ENCODE assay signal across 8 mouse cellular contexts in the genomic region with DNA sequence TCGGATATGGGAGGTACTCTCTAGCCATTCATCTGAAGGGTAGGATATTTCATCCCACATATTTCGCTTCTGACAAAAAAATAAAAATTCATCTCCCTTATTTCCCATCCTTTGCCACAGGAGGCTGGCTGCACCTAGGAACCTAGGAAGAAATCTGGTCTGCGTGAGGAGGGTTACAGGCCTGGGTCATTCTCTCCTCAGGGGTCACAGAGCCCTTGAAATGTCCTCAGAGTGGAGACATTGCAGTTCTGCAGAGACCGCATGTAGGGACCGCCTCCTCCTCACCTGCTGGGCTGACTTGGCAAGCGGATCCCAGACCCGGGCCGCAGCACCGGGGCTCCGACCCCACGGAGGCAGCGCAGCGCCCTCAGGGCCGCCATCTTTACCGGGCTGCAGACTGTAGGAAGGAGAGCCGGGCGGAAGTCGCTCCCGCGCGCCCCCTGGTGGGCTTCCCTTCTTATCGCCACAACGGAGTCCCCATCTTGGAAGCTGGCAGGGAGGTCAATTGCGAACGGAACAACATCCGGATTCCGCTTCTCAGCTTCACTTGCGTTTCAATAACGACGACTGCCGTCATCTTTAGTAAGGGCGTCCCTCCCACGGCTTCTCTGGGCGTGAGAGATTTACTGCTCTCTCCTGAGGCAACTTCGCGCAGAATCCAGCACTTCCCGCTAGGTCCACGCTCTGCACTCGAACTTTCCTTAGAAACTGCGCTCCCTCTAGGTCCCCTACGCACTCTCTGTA. TPM values are rescaled to one million over a fixed set of nuclear protein-coding genes. Genes with fewer than 3 reads are reported as not detected.
DNase-seq lines count a peak whose midpoint lies in the region; ATAC-seq and TF ChIP-seq lines count a peak whose summit lies in the region.

No protein-coding gene starts in this region.

- H3K4me1 ChIP-seq in hindbrain, embryonic 10.5 days (replicated peaks) = peaks cover 60% of the 10 kb centered on the region
- H3K4me1 ChIP-seq in lung, postnatal 0 days (ENCODE audit: insufficient read depth, low read depth, low read length) = peaks cover 20% of the 10 kb centered on the region; the same call in 1 of the 2 replicates

- peak; percentile 91 for TF ChIP-seq CTCF in lung, postnatal 0 days (IDR thresholded peaks at IDR 0.05)

- H3K27me3 ChIP-seq in hindbrain, embryonic 10.5 days (ENCODE audit: insufficient read depth, poor library complexity, severe bottlenecking) = no peaks in the 10 kb centered on the region
- H3K27me3 ChIP-seq in lung, postnatal 0 days (replicated peaks; ENCODE audit: insufficient read depth, low read length) = no peaks in the 10 kb centered on the region

- H3K4me3 ChIP-seq in hindbrain, embryonic 10.5 days = peak overlapping the region; percentile 71
- H3K4me3 ChIP-seq in lung, postnatal 0 days (ENCODE audit: low read depth, low read length) = peak overlapping the region; percentile 71

- peak overlapping the region; percentile 96 for H3K27ac ChIP-seq in hindbrain, embryonic 10.5 days
- peak overlapping the region; percentile 94 for H3K27ac ChIP-seq in lung, postnatal 0 days (ENCODE audit: low read length)

- peaks cover 36% of the 10 kb centered on the region for H3K36me3 ChIP-seq in hindbrain, embryonic 10.5 days
- H3K36me3 ChIP-seq in lung, postnatal 0 days (ENCODE audit: insufficient read depth, low read length) = no peaks in the 10 kb centered on the region

- WGBS in hindbrain, embryonic 10.5 days = under 1% methylated on average over 41 of the region's 41 CpGs
- under 1% methylated on average over 40 of the region's 41 CpGs for WGBS in lung, postnatal 0 days

- peak overlapping the region; percentile 70 for H3K4me2 ChIP-seq in lung, postnatal 0 days (replicated peaks; ENCODE audit: low read depth, low read length)

- TF ChIP-seq EP300 in lung, postnatal 0 days (IDR thresholded peaks at IDR 0.05) = peak; percentile 77

- DNase-seq in MN1 (ENCODE audit: low spot score) = peak; percentile 99
- peak; percentile 98 for DNase-seq in cerebellum, adult 9-10 months
- DNase-seq in hindbrain, embryonic 10.5 days (ENCODE audit: low spot score) = peak; percentile 98
- DNase-seq in layer of hippocampus, adult 9-11 months = peak; percentile 98
- DNase-seq in lung, postnatal 0 days (ENCODE audit: low spot score) = peak; percentile 99
- peak; percentile 96 for DNase-seq in ovary, postnatal 14 days (ENCODE audit: low spot score)
- DNase-seq in thymus, postnatal 14 days = peak; percentile 98

- H3K9ac ChIP-seq in lung, postnatal 0 days (replicated peaks; ENCODE audit: low read depth) = peak overlapping the region; percentile 83

- ATAC-seq in frontal cortex, adult (ENCODE audit: low TSS enrichment) = peak; percentile 89
- peak; percentile 93 for ATAC-seq in lung, postnatal 0 days

- H3K9me3 ChIP-seq in hindbrain, embryonic 10.5 days = no peaks in the 10 kb centered on the region
- H3K9me3 ChIP-seq in lung, postnatal 0 days (ENCODE audit: low read length) = no peaks in the 10 kb centered on the region

RNA-seq across cellular contexts. Expression of a gene that starts 3.3 kb away (rescaled TPM):
- 10.4 and 13.0 TPM in 2 replicates for polyA plus RNA-seq in hindbrain, embryonic 10.5 days (2016; fragmentation: Nextera tagmentation; extraction: Ambion mirVana)
- 2.7 and 3.3 TPM in 2 replicates for polyA plus RNA-seq in lung, postnatal 0 days (2015; fragmentation: Nextera tagmentation; extraction: Ambion mirVana)

RNA-seq across cellular contexts. Expression of a gene that starts 4.3 kb away (rescaled TPM):
- 250 and 275 TPM in 2 replicates for polyA plus RNA-seq in hindbrain, embryonic 10.5 days (2016; fragmentation: Nextera tagmentation; extraction: Ambion mirVana)
- 172 and 188 TPM in 2 replicates for polyA plus RNA-seq in lung, postnatal 0 days (2015; fragmentation: Nextera tagmentation; extraction: Ambion mirVana)

RNA-seq across cellular contexts. Expression of a gene that starts 12.7 kb away (rescaled TPM):
- 16.3 and 22.8 TPM in 2 replicates for polyA plus RNA-seq in hindbrain, embryonic 10.5 days (2016; fragmentation: Nextera tagmentation; extraction: Ambion mirVana)
- 121 and 130 TPM in 2 replicates for polyA plus RNA-seq in lung, postnatal 0 days (2015; fragmentation: Nextera tagmentation; extraction: Ambion mirVana)

RNA-seq across cellular contexts. Expression of a gene that starts 22.0 kb away (rescaled TPM):
- polyA plus RNA-seq in hindbrain, embryonic 10.5 days (2016; fragmentation: Nextera tagmentation; extraction: Ambion mirVana) = 3.4 and 4.7 TPM in 2 replicates
- 2.3 and 5.5 TPM in 2 replicates for polyA plus RNA-seq in lung, postnatal 0 days (2015; fragmentation: Nextera tagmentation; extraction: Ambion mirVana)

RNA-seq across cellular contexts. Expression of a gene that starts 23.2 kb away (rescaled TPM):
- polyA plus RNA-seq in hindbrain, embryonic 10.5 days (2016; fragmentation: Nextera tagmentation; extraction: Ambion mirVana) = 70.3 and 80.9 TPM in 2 replicates
- polyA plus RNA-seq in lung, postnatal 0 days (2015; fragmentation: Nextera tagmentation; extraction: Ambion mirVana) = 68.4 and 77.0 TPM in 2 replicates

Comparison
In these comparisons a context has a peak if more than half of its experiments do, and no peak if none do; other contexts are left out.
1. Peak in every context shown above with its lines: DNase-seq, ATAC-seq, H3K4me3 ChIP-seq and H3K27ac ChIP-seq.